Mouse (Mus musculus): ENCODE data around the gene Gm13696. TPM values are rescaled to one million over a fixed set of nuclear protein-coding genes. Genes with fewer than 3 reads are reported as not detected.
A peak's percentile ranks its signal among the peaks of the same experiment; 100 is the strongest.
"Not testable (repeated sequence)": the region's sequence is repeated elsewhere in the genome, so short reads cannot be mapped to it uniquely, and the experiment has no call there.

Gm13696 gene
- polyA plus RNA-seq, 1 experiment from 2014 or later: not detected

DNA sequence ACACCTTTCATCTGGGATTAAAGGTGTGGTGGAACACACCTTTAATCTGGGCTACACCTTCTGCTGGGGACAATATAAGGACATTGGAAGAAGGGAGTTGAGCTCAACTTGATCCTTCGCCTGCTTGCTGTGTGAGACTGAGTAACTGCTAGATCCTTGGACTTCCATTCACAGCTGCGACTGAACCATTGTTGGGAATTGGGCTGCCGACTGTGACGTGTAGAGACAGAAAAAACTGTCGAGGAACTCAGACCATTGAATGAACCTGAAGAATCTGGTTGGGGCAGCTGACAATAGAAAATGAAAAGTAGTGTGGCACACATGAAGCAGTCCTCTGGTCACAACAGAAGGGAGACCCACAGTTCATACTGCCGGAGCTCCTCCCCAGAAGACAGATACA is 5.7 kb downstream of the Gm13696 start, which contains the start of gene Gm13694:
TSS of gene Gm13694 (plus strand) at position 301 of the 400 bp plus-strand sequence.
- no CpG with 5 or more reads among the region's 6 CpGs for WGBS
- H3K9ac ChIP-seq (ENCODE audit: low read depth, low read length); H3K36me3 ChIP-seq (ENCODE audit: control insufficient read depth, insufficient read depth, low read length): not testable (repeated sequence)

DNA sequence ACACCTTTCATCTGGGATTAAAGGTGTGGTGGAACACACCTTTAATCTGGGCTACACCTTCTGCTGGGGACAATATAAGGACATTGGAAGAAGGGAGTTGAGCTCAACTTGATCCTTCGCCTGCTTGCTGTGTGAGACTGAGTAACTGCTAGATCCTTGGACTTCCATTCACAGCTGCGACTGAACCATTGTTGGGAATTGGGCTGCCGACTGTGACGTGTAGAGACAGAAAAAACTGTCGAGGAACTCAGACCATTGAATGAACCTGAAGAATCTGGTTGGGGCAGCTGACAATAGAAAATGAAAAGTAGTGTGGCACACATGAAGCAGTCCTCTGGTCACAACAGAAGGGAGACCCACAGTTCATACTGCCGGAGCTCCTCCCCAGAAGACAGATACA is 11.5 kb downstream of the Gm13696 start, which contains the start of gene Gm13697:
TSS of gene Gm13697 (plus strand) at position 301 of the 400 bp plus-strand sequence.
- ATAC-seq (ENCODE audit: low read depth); H3K27me3 ChIP-seq (replicated peaks; ENCODE audit: control insufficient read depth, insufficient read depth, low read length); H3K9ac ChIP-seq (ENCODE audit: low read depth, low read length); DNase-seq (ENCODE audit: low spot score); H3K27ac ChIP-seq (replicated peaks; ENCODE audit: low read depth, low read length); H3K36me3 ChIP-seq (ENCODE audit: control insufficient read depth, insufficient read depth, low read length); H3K9me3 ChIP-seq (ENCODE audit: control insufficient read depth, low read length); H3K4me1 ChIP-seq (ENCODE audit: control insufficient read depth, insufficient read depth, low read length); H3K4me3 ChIP-seq (ENCODE audit: low read depth, low read length); H3K4me2 ChIP-seq (ENCODE audit: low read depth, low read length): not testable (repeated sequence)
- no CpG with 5 or more reads among the region's 6 CpGs for WGBS

More for the DNA sequence above, 5.7 kb downstream of the Gm13696 start, which contains the start of gene Gm13694:
- H3K27ac ChIP-seq (replicated peaks; ENCODE audit: low read depth, low read length); ATAC-seq (ENCODE audit: low read depth); H3K4me3 ChIP-seq (ENCODE audit: low read depth, low read length); H3K9me3 ChIP-seq (ENCODE audit: control insufficient read depth, low read length); H3K4me2 ChIP-seq (ENCODE audit: low read depth, low read length); H3K4me1 ChIP-seq (ENCODE audit: control insufficient read depth, insufficient read depth, low read length); H3K27me3 ChIP-seq (replicated peaks; ENCODE audit: control insufficient read depth, insufficient read depth, low read length); DNase-seq (ENCODE audit: low spot score): not testable (repeated sequence)

DNA sequence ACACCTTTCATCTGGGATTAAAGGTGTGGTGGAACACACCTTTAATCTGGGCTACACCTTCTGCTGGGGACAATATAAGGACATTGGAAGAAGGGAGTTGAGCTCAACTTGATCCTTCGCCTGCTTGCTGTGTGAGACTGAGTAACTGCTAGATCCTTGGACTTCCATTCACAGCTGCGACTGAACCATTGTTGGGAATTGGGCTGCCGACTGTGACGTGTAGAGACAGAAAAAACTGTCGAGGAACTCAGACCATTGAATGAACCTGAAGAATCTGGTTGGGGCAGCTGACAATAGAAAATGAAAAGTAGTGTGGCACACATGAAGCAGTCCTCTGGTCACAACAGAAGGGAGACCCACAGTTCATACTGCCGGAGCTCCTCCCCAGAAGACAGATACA is 17.3 kb downstream of the Gm13696 start, which contains the start of gene Gm13691:
TSS of gene Gm13691 (plus strand) at position 301 of the 400 bp plus-strand sequence.
- not testable (repeated sequence) for ATAC-seq (ENCODE audit: low read depth); H3K27me3 ChIP-seq (replicated peaks; ENCODE audit: control insufficient read depth, insufficient read depth, low read length); H3K4me3 ChIP-seq (ENCODE audit: low read depth, low read length); DNase-seq (ENCODE audit: low spot score); H3K4me1 ChIP-seq (ENCODE audit: control insufficient read depth, insufficient read depth, low read length); H3K27ac ChIP-seq (replicated peaks; ENCODE audit: low read depth, low read length); H3K9me3 ChIP-seq (ENCODE audit: control insufficient read depth, low read length); H3K9ac ChIP-seq (ENCODE audit: low read depth, low read length); H3K36me3 ChIP-seq (ENCODE audit: control insufficient read depth, insufficient read depth, low read length); H3K4me2 ChIP-seq (ENCODE audit: low read depth, low read length)
- no CpG with 5 or more reads among the region's 6 CpGs for WGBS

DNA sequence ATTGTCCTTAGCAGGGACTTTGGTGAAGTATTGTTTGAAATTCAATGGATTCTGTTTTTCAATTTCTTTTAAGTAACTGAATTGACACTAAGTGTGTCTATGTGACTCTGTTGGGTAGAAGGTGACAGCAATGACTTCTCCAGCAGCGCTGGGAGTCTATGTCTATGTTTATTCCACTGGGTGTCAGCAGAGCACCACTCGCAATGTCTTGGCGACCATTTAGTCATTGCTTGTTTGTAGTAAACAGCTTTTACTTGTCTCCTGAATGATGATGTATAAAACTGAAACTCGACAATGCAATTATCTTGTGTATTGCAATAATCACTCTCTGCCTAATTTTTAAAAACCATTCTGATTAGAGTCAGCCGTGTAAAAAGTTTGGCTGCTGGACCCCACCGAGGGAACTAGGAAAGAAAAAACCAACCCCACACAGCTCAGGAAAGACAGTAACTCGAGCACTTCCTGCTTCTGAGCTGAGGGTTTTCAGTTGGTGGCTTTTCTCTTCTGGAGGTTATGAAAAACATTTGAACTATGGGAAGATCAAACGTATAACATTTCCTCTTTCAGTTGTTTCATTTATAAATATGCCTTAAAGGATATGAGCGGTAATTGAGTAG is 20.8 kb downstream of the Gm13696 start:
- not testable (repeated sequence) for ATAC-seq (ENCODE audit: low read depth); H3K4me1 ChIP-seq (ENCODE audit: control insufficient read depth, insufficient read depth, low read length); H3K36me3 ChIP-seq (ENCODE audit: control insufficient read depth, insufficient read depth, low read length); H3K9ac ChIP-seq (ENCODE audit: low read depth, low read length); H3K27ac ChIP-seq (replicated peaks; ENCODE audit: low read depth, low read length); H3K9me3 ChIP-seq (ENCODE audit: control insufficient read depth, low read length); H3K4me3 ChIP-seq (ENCODE audit: low read depth, low read length); H3K27me3 ChIP-seq (replicated peaks; ENCODE audit: control insufficient read depth, insufficient read depth, low read length)
- peak; percentile 54 for DNase-seq (ENCODE audit: low spot score)
- 23% methylated on average over 7 of the region's 9 CpGs for WGBS
- H3K4me2 ChIP-seq (ENCODE audit: low read depth, low read length): peak overlapping the region; percentile 26; the same call in 1 of the 2 replicates

DNA sequence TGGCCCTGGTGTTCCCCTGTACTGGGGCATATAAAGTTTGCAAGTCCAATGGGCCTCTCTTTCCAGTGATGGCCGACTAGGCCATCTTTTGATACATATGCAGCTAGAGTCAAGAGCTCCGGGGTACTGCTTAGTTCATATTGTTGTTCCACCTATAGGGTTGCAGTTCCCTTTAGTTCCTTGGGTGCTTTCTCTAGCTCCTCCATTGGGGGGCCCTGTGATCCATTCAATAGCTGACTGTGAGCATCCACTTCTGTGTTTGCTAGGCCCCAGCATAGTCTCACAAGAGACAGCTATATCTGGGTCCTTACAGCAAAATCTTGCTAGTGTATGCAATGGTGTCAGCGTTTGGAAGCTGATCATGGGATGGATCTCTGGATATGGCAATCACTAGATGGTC is 21.6 kb downstream of the Gm13696 start:
- not testable (repeated sequence) for H3K36me3 ChIP-seq (ENCODE audit: control insufficient read depth, insufficient read depth, low read length); H3K9me3 ChIP-seq (ENCODE audit: control insufficient read depth, low read length); DNase-seq (ENCODE audit: low spot score); H3K4me2 ChIP-seq (ENCODE audit: low read depth, low read length); ATAC-seq (ENCODE audit: low read depth); H3K27ac ChIP-seq (replicated peaks; ENCODE audit: low read depth, low read length); H3K9ac ChIP-seq (ENCODE audit: low read depth, low read length); H3K4me1 ChIP-seq (ENCODE audit: control insufficient read depth, insufficient read depth, low read length); H3K27me3 ChIP-seq (replicated peaks; ENCODE audit: control insufficient read depth, insufficient read depth, low read length); H3K4me3 ChIP-seq (ENCODE audit: low read depth, low read length)
- WGBS: no CpG with 5 or more reads among the region's 3 CpGs

DNA sequence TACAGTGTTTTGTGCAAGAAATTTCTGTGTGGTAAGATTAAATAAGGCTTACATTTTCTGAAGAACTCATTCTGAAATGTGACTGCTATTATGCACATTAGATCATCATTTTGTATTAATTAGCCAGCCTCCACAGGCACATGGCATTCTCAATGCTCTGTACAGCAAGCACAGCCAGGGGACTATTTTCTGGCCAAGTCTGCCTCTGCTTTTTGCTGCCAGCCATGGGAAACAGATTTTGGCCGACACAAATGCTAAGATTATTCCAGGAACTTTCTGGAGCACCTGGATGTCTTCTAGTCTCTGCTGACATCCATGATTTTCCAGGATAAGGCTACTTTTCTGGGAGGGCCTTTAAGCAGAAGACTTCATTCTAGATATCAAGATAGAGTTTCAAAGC is 36.0 kb downstream of the Gm13696 start:
- no peak overlapping the region for H3K4me3 ChIP-seq (ENCODE audit: low read depth, low read length)
- H3K27ac ChIP-seq (replicated peaks; ENCODE audit: low read depth, low read length): no peak overlapping the region
- H3K9ac ChIP-seq (ENCODE audit: low read depth, low read length): no peak overlapping the region
- no peaks in the 10 kb centered on the region for H3K27me3 ChIP-seq (replicated peaks; ENCODE audit: control insufficient read depth, insufficient read depth, low read length)
- 43% methylated on average over 1 of the region's 1 CpGs for WGBS
- ATAC-seq (ENCODE audit: low read depth) (no peak), DNase-seq (ENCODE audit: low spot score) (no peak)
- H3K4me2 ChIP-seq (ENCODE audit: low read depth, low read length): no peak overlapping the region
- H3K4me1 ChIP-seq (ENCODE audit: control insufficient read depth, insufficient read depth, low read length): peaks cover 3% of the 10 kb centered on the region; the same call in 1 of the 2 replicates
- no peaks in the 10 kb centered on the region for H3K9me3 ChIP-seq (ENCODE audit: control insufficient read depth, low read length)
- no peaks in the 10 kb centered on the region for H3K36me3 ChIP-seq (ENCODE audit: control insufficient read depth, insufficient read depth, low read length)

DNA sequence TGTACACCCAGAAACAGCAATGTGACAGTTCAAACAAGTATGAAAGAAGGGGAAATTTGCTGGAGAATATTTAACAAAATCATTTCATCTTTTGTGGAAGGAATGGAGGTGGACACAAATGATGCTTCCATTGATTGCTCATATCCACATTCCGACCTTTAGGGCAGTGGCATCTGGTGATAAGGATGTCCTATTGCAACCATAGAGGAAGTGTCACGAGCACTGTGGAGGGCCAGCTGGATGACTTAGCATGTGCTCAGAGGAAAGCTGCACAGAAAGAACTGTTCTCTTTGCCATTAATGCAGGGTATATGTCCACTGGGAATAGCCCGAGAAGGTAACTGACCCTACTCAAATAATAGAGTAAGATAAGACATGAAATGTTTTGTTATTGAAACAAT is 36.9 kb downstream of the Gm13696 start:
- no peak overlapping the region for H3K4me3 ChIP-seq (ENCODE audit: low read depth, low read length)
- no peaks in the 10 kb centered on the region for H3K27me3 ChIP-seq (replicated peaks; ENCODE audit: control insufficient read depth, insufficient read depth, low read length)
- H3K4me1 ChIP-seq (ENCODE audit: control insufficient read depth, insufficient read depth, low read length): peaks cover 3% of the 10 kb centered on the region; the same call in 1 of the 2 replicates
- H3K36me3 ChIP-seq (ENCODE audit: control insufficient read depth, insufficient read depth, low read length): no peaks in the 10 kb centered on the region
- no peak overlapping the region for H3K27ac ChIP-seq (replicated peaks; ENCODE audit: low read depth, low read length)
- DNase-seq (ENCODE audit: low spot score) (no peak), ATAC-seq (ENCODE audit: low read depth) (no peak)
- no peak overlapping the region for H3K4me2 ChIP-seq (ENCODE audit: low read depth, low read length)
- H3K9me3 ChIP-seq (ENCODE audit: control insufficient read depth, low read length): no peaks in the 10 kb centered on the region
- no peak overlapping the region for H3K9ac ChIP-seq (ENCODE audit: low read depth, low read length)
- 77% methylated on average over 3 of the region's 3 CpGs for WGBS

DNA sequence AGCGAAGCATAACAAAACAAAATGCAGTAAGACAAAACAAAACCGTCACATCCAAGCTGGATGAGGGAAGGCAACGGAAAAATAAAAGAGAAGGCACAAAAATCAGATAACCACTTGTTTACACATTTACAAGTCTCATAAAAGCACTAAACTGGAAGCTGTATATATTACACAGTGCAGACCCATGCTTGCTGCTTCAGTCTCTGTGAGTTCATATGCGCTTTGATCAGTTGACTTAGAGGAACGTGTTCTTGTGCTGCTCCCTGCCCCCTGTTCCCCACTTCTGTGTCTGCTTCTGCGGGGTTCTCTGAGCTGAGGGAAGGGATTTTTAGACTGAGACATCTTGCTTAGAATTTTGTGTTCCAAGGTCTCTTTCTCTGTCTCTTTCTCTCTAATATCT is 41.6 kb downstream of the Gm13696 start:
- WGBS: 68% methylated on average over 6 of the region's 6 CpGs
- Histone ChIP-seq H3K36me3 (ENCODE audit: control insufficient read depth, insufficient read depth, low read length) (no peaks in the 10 kb centered on the region), H3K4me1 (ENCODE audit: control insufficient read depth, insufficient read depth, low read length) (peaks cover 2% of the 10 kb centered on the region; the same call in 1 of the 2 replicates), H3K27ac (replicated peaks; ENCODE audit: low read depth, low read length) (no peak overlapping the region), H3K9ac (ENCODE audit: low read depth, low read length) (no peak overlapping the region), H3K4me2 (ENCODE audit: low read depth, low read length) (no peak overlapping the region), H3K27me3 (replicated peaks; ENCODE audit: control insufficient read depth, insufficient read depth, low read length) (no peaks in the 10 kb centered on the region), H3K4me3 (ENCODE audit: low read depth, low read length) (no peak overlapping the region), H3K9me3 (ENCODE audit: control insufficient read depth, low read length) (no peaks in the 10 kb centered on the region)
- no peak for DNase-seq (ENCODE audit: low spot score)
- no peak for ATAC-seq (ENCODE audit: low read depth)

DNA sequence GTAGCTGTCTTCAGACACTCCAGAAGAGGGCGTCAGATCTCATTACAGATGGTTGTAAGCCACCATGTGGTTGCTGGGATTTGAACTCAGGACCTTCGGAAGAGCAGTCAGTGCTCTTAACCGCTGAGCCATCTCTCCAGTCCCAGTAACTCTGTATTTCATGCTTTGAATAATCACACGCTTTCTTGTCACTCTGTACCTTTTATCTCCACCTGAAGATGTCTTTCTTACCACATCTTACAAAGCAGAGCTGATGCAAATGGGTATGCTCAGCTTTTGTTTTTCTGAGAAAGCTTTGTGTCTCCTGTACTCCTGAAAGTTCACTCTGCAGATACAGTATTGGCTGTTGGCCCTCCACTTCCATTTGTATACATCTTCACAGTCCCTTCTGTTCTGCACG is 43.4 kb downstream of the Gm13696 start:
- not testable (repeated sequence) for DNase-seq (ENCODE audit: low spot score); ATAC-seq (ENCODE audit: low read depth); H3K4me3 ChIP-seq (ENCODE audit: low read depth, low read length); H3K9me3 ChIP-seq (ENCODE audit: control insufficient read depth, low read length); H3K4me2 ChIP-seq (ENCODE audit: low read depth, low read length); H3K36me3 ChIP-seq (ENCODE audit: control insufficient read depth, insufficient read depth, low read length); H3K4me1 ChIP-seq (ENCODE audit: control insufficient read depth, insufficient read depth, low read length); H3K27ac ChIP-seq (replicated peaks; ENCODE audit: low read depth, low read length); H3K9ac ChIP-seq (ENCODE audit: low read depth, low read length); H3K27me3 ChIP-seq (replicated peaks; ENCODE audit: control insufficient read depth, insufficient read depth, low read length)
- WGBS: 80% methylated on average over 5 of the region's 5 CpGs

Data from embryonic facial prominence, embryonic 14.5 days (tissue).